Mouse (Mus musculus) lung, postnatal 0 days (tissue): ENCODE measurements around the gene Cap2.

ENCODE experiments used
- CTCF ChIP-seq: IDR thresholded peaks from 2 replicates; pipeline ENCODE4 v1.5.1; 2016; ENCODE audit warnings: antibody characterized with exemption, mild to moderate bottlenecking
- EP300 ChIP-seq: IDR thresholded peaks from 2 replicates; pipeline ENCODE4 v1.6.1; 2016; ENCODE audit warnings: antibody characterized with exemption, mild to moderate bottlenecking, control low read depth

DNA sequence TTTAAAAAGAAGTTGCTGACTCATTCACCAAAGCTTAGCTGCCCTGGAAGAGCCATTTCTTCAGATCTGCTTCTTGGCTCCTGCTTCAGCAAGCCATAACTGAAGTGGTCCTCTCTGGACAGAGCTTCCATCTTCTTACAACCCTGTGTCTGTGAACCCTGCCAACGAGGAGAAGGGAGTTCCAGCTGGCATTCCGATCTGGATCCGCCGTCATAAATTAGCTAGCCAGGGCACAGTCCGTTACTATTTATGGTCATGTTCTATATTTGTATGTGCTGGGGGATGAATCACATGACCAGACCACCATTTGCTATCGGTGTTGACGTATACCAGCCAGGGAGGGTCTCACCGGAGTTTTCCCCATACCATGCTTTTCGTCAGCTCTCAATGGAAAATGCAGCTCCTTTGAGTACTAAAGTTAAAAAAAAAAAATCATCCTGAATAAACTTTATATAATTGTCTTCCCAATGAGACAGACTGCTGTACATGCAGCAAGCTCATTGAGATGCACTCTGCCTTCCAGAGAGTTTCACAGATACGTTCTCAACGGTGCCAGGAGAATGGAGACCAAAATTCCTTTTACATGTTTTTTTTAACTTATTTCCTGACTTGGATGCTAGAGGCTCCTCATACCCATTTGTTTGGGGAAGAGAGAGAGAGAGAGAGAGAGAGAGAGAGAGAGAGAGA is 70.5 kb downstream of the Cap2 start:
- TF ChIP-seq CTCF (no peak), EP300 (no peak; the same call in 1 of the 2 replicates)
